Mouse (Mus musculus) heart, postnatal 25 days (tissue): Measurements from ENCODE around the gene 9330182O14Rik. TPM values are rescaled to one million over a fixed set of nuclear protein-coding genes. Genes with fewer than 3 reads are reported as not detected.

ENCODE experiments used
- DNase-seq: peaks from one replicate; pipeline ENCODE4 v3.0.0; 2022; ENCODE audit warnings: low spot score
- intact Hi-C: fragments of 180-260 bp; cut with DNase I; formaldehyde crosslinking; loops from one replicate; pipeline ENCODE4 v1.15.1; 2025
- total RNA-seq, 2 experiments: library from RNA; stranded (reverse); gene quantifications; 2 replicates each; pipeline ENCODE4 v1.2.3; 2021

9330182O14Rik gene
- total RNA-seq = not detected

DNA sequence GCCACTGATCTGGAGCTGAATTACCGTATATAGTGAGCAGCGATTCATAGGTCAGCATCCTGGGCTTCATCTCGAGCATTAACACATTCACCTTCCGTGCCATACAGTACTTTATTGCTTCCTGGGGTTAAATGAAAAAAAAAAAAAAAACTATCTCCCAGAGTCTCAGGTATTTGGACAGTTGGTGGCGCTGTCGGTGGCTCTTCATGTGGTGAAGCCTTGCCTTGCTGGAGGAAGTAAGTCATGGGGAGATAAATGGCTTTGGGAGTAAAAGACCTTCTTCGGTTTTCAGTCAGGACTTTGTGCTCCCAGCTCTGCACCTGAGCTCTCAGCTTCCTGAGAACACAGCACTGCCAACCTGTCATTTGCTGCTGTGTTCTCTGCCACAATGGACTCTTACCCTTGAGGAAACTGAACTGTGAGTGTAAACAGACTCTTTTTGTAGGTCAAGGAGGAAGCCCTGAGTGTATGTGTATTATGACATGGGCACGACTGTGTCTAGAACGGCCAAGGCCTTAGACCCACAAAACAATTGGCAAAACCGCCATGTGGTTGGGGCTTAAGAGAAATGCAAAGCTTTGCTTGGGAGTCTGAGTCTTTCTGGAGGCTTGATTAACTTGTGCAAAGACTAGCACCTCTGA lies at the start of gene 9330182O14Rik:
TSS of gene 9330182O14Rik (plus strand) at position 214 of the 641 bp plus-strand sequence.
- no peak for DNase-seq
- intact Hi-C loops = loop anchor here (5.0 kb wide), 1 partner anchor 772 kb away; no protein-coding TSS in a partner anchor

DNA sequence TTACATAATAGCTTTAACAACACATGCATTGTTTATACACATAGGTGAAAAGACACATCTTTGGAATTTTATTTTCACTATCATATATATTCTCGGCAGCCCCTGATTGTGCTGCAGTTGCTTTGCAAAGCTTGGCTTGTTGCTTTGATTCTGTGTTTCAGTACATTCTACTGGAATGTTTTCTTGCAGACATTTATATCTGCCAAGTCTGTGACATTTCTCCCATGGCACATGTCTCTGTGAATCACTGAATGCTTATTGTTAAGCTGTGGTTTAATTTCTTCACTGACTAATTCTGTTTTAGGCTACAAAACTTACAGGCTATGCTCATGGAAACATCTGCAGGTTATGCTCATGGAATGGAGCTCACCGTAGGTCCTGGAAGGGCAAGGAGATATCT lies 30.9 kb upstream of the 9330182O14Rik start:
- no peak for DNase-seq
- intact Hi-C loops = no loop called here

- intact Hi-C loops = no loop called here
- DNase-seq = no peak
Measured at GRCm38 (mm10) chr15:40105712-40106111, 28.5 kb upstream of the 9330182O14Rik start.

- intact Hi-C loops = no loop called here
- DNase-seq = no peak
Measured at GRCm38 (mm10) chr15:40113888-40114576, 20.1 kb upstream of the 9330182O14Rik start.

DNA sequence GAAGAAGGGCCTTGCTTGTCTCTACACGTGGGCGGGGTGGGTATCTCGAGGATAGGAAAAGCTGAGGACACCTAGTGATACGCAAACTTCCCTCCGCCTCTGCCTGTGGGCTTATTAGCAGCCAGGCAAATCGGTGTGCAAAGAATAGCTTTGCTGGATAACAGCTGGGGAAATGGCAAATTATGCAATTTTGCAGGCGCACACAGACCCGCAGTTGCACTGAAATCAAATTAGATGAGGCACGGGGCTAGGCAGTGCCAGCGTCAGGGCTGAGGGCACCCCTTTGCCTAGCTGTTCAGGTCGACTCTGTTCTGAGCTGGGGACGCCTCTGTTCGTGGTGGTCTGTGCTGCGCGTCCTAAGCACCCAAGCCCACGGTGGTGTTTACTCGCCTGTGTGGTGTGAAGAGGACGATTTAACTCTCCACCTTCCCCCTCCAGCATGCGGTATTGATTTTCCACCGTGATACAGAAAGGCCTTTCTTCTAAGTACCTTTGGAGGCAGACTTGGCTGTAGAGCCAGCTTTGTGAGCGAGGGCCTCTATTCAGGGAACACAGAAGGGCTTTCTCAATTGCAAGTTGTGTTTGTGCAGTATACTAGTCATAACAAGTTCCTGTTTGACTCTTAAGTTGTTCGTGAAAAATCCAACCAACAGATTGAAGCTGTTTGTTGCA lies 19.4 kb upstream of the 9330182O14Rik start:
- intact Hi-C loops = no loop called here
- no peak for DNase-seq

GRCm38 (mm10) chr15:40116396-40116795 lies 17.8 kb upstream of the 9330182O14Rik start:
- DNase-seq = no peak
- intact Hi-C loops = no loop called here

- intact Hi-C loops = no loop called here
- peak; percentile 35 for DNase-seq
Measured at GRCm38 (mm10) chr15:40124211-40124953, 9.8 kb upstream of the 9330182O14Rik start.

DNA sequence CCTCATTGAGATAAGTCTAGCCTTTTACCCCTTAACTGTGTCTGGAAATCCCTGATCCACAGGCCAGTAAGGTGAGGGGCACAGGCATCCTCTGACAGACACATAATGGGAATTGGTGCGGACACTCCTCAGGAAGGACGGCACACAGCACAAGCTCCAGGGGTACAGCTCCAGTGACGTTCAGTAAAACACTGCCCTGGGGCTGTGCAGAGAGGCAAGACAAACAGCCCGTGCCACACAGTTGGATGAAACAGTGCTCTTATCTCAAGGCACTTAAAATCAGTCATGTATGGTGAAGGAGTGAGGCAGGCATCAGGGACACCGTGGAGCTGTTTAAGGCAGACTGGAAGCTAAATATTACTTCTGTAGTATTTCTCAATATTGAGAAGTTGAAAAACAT lies 4.7 kb upstream of the 9330182O14Rik start:
- DNase-seq = no peak
- intact Hi-C loops = no loop called here

GRCm38 (mm10) chr15:40130880-40131478 lies 3.2 kb upstream of the 9330182O14Rik start:
- intact Hi-C loops = loop anchor here (1.0 to 5.0 kb wide), 2 partner anchors 270 to 769 kb away; no protein-coding TSS in a partner anchor
- peak; percentile 19 for DNase-seq

DNA sequence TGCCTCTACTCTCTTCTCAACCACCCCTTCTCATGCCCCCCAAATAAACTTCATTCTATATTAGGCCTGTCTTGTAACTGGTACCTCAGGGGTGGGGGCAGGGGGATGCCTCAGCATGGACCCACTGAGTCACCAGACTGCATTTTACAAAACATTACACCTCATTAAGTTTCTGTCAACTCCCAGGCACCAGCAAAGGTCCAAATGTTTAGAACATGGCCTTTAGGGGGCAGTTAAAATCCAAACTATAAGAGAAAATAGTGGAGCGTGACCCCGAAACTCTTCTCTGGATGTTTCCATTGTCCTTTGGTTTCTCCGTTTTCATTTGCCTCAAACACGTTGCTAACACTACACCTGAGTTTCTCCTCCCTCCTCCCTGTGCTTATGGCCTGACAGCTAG lies 1.8 kb upstream of the 9330182O14Rik start:
- intact Hi-C loops = loop anchor here (5.0 kb wide), 1 partner anchor 770 kb away; no protein-coding TSS in a partner anchor

DNA sequence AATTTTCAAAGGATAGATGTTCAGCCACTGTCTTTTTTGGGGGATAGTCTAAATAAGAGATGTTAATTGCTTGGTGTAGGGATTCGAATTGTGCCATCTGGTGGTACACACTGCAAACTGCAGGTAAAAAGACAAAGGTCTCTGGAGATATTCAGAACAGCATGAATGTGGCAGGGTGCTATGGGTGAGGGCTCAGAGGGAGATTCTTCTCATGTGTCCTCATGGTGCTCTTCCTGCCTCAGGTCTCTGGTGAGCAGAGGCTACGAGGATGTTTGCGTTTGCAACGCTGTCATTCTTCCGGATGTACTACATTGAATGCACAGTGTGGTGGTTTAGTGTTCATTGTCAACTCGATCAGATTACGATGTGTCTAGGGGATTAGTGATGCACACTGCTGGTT lies 10.1 kb downstream of the 9330182O14Rik start:
- intact Hi-C loops = no loop called here
- DNase-seq = no peak

More for the DNA sequence above, 1.8 kb upstream of the 9330182O14Rik start:
- no peak for DNase-seq

DNA sequence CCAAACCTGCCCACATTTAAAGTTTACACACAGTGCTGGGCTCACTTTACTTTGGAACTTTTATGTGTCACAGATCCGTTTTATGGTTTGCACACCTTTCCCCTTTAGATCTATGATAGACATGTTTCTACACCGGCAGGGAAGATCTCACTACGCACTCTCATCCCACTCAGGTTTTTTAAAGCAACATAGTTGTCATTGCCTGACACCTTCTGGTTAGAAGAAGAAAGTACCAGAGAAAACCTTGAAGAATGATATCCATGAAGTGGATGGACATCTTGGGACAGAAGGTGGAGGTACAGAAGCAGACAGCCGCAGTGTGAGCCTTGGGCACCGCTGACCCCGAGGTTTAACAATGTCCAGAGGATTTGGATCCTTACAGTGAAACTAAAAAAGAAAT lies 23.5 kb downstream of the 9330182O14Rik start:
- no peak for DNase-seq
- intact Hi-C loops = no loop called here

DNA sequence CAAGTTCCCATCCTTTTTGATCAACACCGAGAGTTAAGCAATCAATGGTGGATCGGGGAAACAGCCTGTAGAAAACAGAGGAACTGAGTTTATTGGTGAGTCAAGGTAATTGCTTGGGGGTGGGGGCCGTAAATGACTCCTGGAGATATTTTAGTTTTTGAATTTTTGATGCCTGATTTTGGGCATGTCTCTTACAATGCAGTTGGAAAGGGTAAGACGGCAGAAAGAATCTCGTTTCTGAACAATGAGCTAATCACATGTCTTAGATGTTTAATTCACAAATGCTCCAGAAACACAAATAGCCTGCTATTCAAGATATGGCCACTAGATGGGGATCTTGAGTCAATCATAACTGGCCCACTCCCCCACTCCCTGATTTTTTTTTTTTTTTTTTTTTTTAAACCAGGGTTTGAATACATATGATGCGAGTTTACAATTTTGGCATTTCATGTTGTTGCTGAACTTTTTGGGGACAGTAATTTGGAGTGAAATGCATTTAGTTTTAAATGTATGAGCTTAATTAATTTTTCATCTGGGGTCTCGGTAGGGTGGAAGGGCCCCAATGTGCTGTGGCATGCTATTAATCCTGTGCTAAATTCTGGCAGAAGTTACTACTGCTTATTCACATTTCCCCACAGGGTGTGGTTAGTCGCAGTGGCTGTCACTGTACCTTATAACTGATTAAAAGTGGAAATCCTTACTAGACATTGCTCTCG lies 32.6 kb downstream of the 9330182O14Rik start:
- intact Hi-C loops = loop anchor here (1.0 to 5.0 kb wide), 3 partner anchors 486 to 912 kb away; no protein-coding TSS in a partner anchor
- no peak for DNase-seq

DNA sequence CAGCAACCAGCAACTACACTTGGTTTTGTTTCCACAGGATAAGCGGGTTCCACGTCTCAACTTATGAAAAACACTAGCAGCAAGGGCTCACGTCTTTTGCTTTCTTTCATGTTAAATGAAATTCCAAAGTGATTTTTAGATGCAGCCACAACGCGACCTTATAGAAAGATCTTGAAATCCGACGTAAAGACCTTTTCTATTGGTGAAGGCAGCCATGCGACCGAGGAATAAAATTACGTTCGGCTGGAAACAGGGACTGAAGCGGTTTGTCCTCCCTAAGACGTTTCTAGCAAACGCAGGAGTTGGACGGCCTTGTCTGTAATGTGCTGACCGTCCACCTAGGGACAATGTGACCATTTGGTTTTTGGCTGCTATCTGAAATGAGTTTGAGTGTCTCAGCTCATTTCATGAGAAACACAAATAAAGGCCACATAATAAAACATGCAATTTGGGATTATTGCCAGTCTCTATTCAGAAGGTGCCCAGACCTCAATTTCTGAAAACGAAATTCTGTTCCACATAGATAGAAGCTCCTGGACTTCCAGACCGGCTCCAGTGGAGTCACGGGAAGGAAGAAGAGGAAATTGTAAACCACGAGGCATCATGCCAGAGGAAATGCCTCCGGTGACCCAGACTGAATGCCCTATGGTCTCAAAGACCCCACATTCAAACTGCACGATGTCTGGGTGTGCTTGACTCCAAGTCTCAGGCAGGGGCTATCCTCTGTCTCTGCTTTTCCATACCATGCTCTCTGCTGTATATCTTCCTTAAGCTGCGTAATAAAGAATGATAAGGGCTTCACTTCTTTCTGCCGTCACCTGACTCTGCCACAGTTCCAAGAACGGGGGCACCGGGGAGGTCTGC lies 33.3 kb downstream of the 9330182O14Rik start:
- no peak for DNase-seq
- intact Hi-C loops = loop anchor here (1.0 to 5.0 kb wide), 2 partner anchors 485 to 911 kb away; no protein-coding TSS in a partner anchor

GRCm38 (mm10) chr15:40168140-40168688 lies 34.0 kb downstream of the 9330182O14Rik start:
- intact Hi-C loops = loop anchor here (5.0 kb wide), 1 partner anchor 484 kb away; no protein-coding TSS in a partner anchor
- DNase-seq = no peak

- intact Hi-C loops = loop anchor here (5.0 kb wide), 1 partner anchor 483 kb away; no protein-coding TSS in a partner anchor
- no peak for DNase-seq
Measured at GRCm38 (mm10) chr15:40169061-40169460, 34.9 kb downstream of the 9330182O14Rik start.

- intact Hi-C loops = loop anchor here (5.0 kb wide), 1 partner anchor 483 kb away; no protein-coding TSS in a partner anchor
- no peak for DNase-seq
Measured at GRCm38 (mm10) chr15:40169705-40170104, 35.5 kb downstream of the 9330182O14Rik start.
